Mouse (Mus musculus) liver, embryonic 14.5 days (tissue): ENCODE measurements around the gene Aco1. TPM values are rescaled to one million over a fixed set of nuclear protein-coding genes. Genes with fewer than 3 reads are reported as not detected.

Source experiments
- ATAC-seq: fragments of 200-750 bp; cut with Nextera tagmentation; 2 replicates; pipeline ENCODE4 v1.8.0; 2017; ENCODE audit warnings: moderate number of reproducible peaks, mild to moderate bottlenecking, moderate library complexity; ENCODE audit not compliant: insufficient read depth
- DNase-seq, 3 experiments: peaks; one replicate each; pipeline ENCODE4 v3.0.0-alpha.2; 2012 to 2013; ENCODE audit warnings: low read depth in 3 of 3, low spot score in 3 of 3
- H3K27ac ChIP-seq: fragments of 300-500 bp; sonication (generic); 2 replicates; pipeline ENCODE4 v1.5.1; 2014; ENCODE audit warnings: moderate library complexity, mild to moderate bottlenecking, control low read depth, inconsistent platforms
- H3K27me3 ChIP-seq: fragments of 300-500 bp; sonication (generic); 2 replicates; pipeline ENCODE4 v1.6.1; 2014; ENCODE audit warnings: mild to moderate bottlenecking, low read length, moderate library complexity; ENCODE audit not compliant: control insufficient read depth, insufficient read depth
- H3K36me3 ChIP-seq: fragments of 300-500 bp; sonication (generic); replicated peaks from 2 replicates; pipeline ENCODE4 v1.6.1; 2014; ENCODE audit warnings: low read depth; ENCODE audit not compliant: control insufficient read depth, insufficient read depth
- H3K4me1 ChIP-seq, 2 experiments: fragments of 200-500 bp in 1 of 2; fragments of 300-500 bp in 1 of 2; sonication (generic) in 1 of 2; replicated peaks; 2 replicates each; pipeline ENCODE4 v1.6.1; 2012 to 2014; ENCODE audit warnings: antibody characterized with exemption in 1 of 2, inconsistent platforms in 1 of 2, low read length in 1 of 2; ENCODE audit not compliant: control insufficient read depth in 2 of 2, insufficient read depth in 2 of 2
- H3K4me2 ChIP-seq: fragments of 300-500 bp; sonication (generic); 2 replicates; pipeline ENCODE4 v1.6.1; 2014; ENCODE audit warnings: low read depth, mild to moderate bottlenecking, control low read depth, moderate library complexity
- H3K4me3 ChIP-seq, 2 experiments: fragments of 200-500 bp in 1 of 2; fragments of 300-500 bp in 1 of 2; sonication (generic) in 1 of 2; 2 replicates each; pipeline ENCODE4 v1.5.1; 2012 to 2014; ENCODE audit warnings: low read depth in 2 of 2, low read length in 2 of 2, mild to moderate bottlenecking in 2 of 2, control low read depth in 1 of 2, inconsistent platforms in 1 of 2, moderate library complexity in 1 of 2; ENCODE audit not compliant: insufficient read depth in 1 of 2
- H3K9ac ChIP-seq: fragments of 300-500 bp; sonication (generic); replicated peaks from 2 replicates; pipeline ENCODE4 v1.6.1; 2014; ENCODE audit warnings: mild to moderate bottlenecking, control low read depth, moderate library complexity
- H3K9me3 ChIP-seq: fragments of 300-500 bp; sonication (generic); 2 replicates; pipeline ENCODE4 v1.6.1; 2016; ENCODE audit warnings: low read length, mixed read lengths; ENCODE audit not compliant: control insufficient read depth
- CTCF ChIP-seq: IDR thresholded peaks from 2 replicates; pipeline ENCODE4 v1.5.1; 2016; ENCODE audit warnings: antibody characterized with exemption, low read depth, control low read depth
- EP300 ChIP-seq: IDR thresholded peaks from 2 replicates; pipeline ENCODE4 v1.6.1; 2016; ENCODE audit warnings: antibody characterized with exemption, low read depth
- WGBS: fragments of 180-500 bp; shearing (Covaris S2); extraction: QIAGEN DNeasy Blood & Tissue Kit; methylation state at CpG from one replicate; pipeline ENCODE4 v1.1.7; 2014; ENCODE audit not compliant: insufficient replicate concordance; 5-methylcytosine and 5-hydroxymethylcytosine counted together
- polyA plus RNA-seq, 2 experiments: library from polyadenylated mRNA; depleted of rRNA in 1 of 2; stranded (reverse) in 1 of 2; unstranded in 1 of 2; fragments of >200 nt; fragmentation: Nextera tagmentation in 1 of 2; extraction: Ambion mirVana in 1 of 2; gene quantifications; 2 replicates each; pipeline versions ENCODE4 v1.2.1 to v1.2.3; 2012 to 2014

Gene Aco1
- polyA plus RNA-seq, 2 experiments, result 16.0 to 21.0 TPM

- 46% methylated on average over 3 of the region's 3 CpGs for WGBS
- DNase-seq (no peak), ATAC-seq (no peak)
- H3K4me2 ChIP-seq, result no peak overlapping the region
- no peak overlapping the region for H3K4me3 ChIP-seq
- no peak overlapping the region for H3K9ac ChIP-seq
- H3K27ac ChIP-seq, result no peak overlapping the region
- no peaks in the 10 kb centered on the region for H3K36me3 ChIP-seq
- H3K27me3 ChIP-seq, result no peaks in the 10 kb centered on the region
- no peaks in the 10 kb centered on the region for H3K9me3 ChIP-seq
- TF ChIP-seq CTCF (no peak; the same call in 1 of the 2 replicates), EP300 (no peak)
- H3K4me1 ChIP-seq, result no peaks in the 10 kb centered on the region
Measured at GRCm38 (mm10) chr4:40217910-40218309, 75.0 kb downstream of the Aco1 start.

GRCm38 (mm10) chr4:40218382-40218781, 75.5 kb downstream of the Aco1 start:
- TF ChIP-seq CTCF, result peak; percentile 62
- TF ChIP-seq EP300, result no peak
- H3K9ac ChIP-seq, result no peak overlapping the region
- H3K36me3 ChIP-seq, result no peaks in the 10 kb centered on the region
- WGBS, result 46% methylated on average over 7 of the region's 7 CpGs
- H3K27ac ChIP-seq, result no peak overlapping the region
- no peak for DNase-seq
- H3K4me3 ChIP-seq, result no peak overlapping the region
- no peak for ATAC-seq
- no peaks in the 10 kb centered on the region for H3K27me3 ChIP-seq
- no peaks in the 10 kb centered on the region for H3K9me3 ChIP-seq
- H3K4me1 ChIP-seq, result no peaks in the 10 kb centered on the region
- no peak overlapping the region for H3K4me2 ChIP-seq

- DNase-seq (no peak), ATAC-seq (no peak)
- no peak overlapping the region for H3K4me2 ChIP-seq
- no peaks in the 10 kb centered on the region for H3K4me1 ChIP-seq
- H3K9ac ChIP-seq, result no peak overlapping the region
- no peak overlapping the region for H3K27ac ChIP-seq
- H3K36me3 ChIP-seq, result no peaks in the 10 kb centered on the region
- no peaks in the 10 kb centered on the region for H3K9me3 ChIP-seq
- no peak overlapping the region for H3K4me3 ChIP-seq
- TF ChIP-seq EP300, result no peak
- no peak for TF ChIP-seq CTCF
- WGBS, result 27% methylated on average over 12 of the region's 12 CpGs
- no peaks in the 10 kb centered on the region for H3K27me3 ChIP-seq
Measured at GRCm38 (mm10) chr4:40220437-40220836, 77.6 kb downstream of the Aco1 start.

- TF ChIP-seq EP300 (no peak), CTCF (no peak)
- Histone ChIP-seq H3K36me3 (no peaks in the 10 kb centered on the region), H3K9me3 (no peaks in the 10 kb centered on the region), H3K4me3 (no peak overlapping the region), H3K4me1 (no peaks in the 10 kb centered on the region), H3K9ac (no peak overlapping the region), H3K4me2 (no peak overlapping the region), H3K27me3 (no peaks in the 10 kb centered on the region), H3K27ac (no peak overlapping the region)
- 26% methylated on average over 14 of the region's 14 CpGs for WGBS
- ATAC-seq (no peak), DNase-seq (no peak)
Measured at GRCm38 (mm10) chr4:40221004-40221760, 78.3 kb downstream of the Aco1 start.

- no peak overlapping the region for H3K4me3 ChIP-seq
- ATAC-seq, result no peak
Measured at GRCm38 (mm10) chr4:40221876-40222585, 79.2 kb downstream of the Aco1 start.

More at GRCm38 (mm10) chr4:40221876-40222585, 79.2 kb downstream of the Aco1 start:
- Histone ChIP-seq H3K4me2 (no peak overlapping the region), H3K9ac (no peak overlapping the region), H3K27me3 (no peaks in the 10 kb centered on the region), H3K4me1 (no peaks in the 10 kb centered on the region), H3K36me3 (no peaks in the 10 kb centered on the region), H3K9me3 (no peaks in the 10 kb centered on the region), H3K27ac (no peak overlapping the region)
- WGBS, result 51% methylated on average over 21 of the region's 21 CpGs
- TF ChIP-seq CTCF (no peak), EP300 (no peak)
- no peak for DNase-seq
